Mouse (Mus musculus): Measurements from ENCODE around the gene Smndc1.

DNA sequence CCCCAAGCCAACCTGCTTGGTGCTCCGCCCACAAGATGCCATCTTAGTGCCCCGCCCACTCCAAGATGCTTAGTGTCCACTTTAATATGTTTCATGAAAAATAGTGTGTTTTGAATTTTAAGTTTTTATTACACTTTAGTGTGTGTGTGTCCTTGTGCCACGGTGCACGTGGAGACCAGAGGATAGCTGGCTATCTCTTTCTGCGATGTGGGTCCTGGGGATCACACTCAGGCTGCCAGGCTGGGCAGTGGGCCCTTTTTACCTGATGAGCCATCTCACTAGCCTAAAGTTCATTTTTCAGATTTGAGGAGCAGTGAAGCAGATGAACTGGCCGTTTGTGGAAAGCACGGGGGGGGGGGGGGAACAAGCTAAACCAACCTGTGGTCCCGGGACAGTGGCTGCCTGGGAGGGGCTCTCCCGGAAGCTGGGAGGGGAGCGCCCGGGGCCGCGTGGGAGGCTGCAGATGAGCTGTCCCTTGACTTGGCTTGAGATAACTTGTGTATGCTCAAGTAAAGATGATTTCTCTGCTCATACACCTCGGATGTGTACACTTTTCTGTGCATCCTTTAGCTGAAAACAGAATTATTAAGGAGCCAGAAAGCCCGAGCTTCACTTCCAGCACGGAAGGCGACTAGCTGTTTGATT lies 19.4 kb upstream of the Smndc1 start:
- TF ChIP-seq CTCF (IDR thresholded peaks at IDR 0.05; ENCODE audit: insufficient read depth, low read depth, low read length): no peak
- no peak for TF ChIP-seq POLR2A (IDR thresholded peaks at IDR 0.05; ENCODE audit: insufficient read depth, low read depth, low read length)

Measured in olfactory bulb, adult 2 months (tissue).